Mouse (Mus musculus) forebrain, embryonic 12.5 days (tissue): ENCODE data around the gene Znrf2. TPM values are rescaled to one million over a fixed set of nuclear protein-coding genes. Genes with fewer than 3 reads are reported as not detected.

ENCODE experiments used
- ATAC-seq: fragments of 200-750 bp; cut with Nextera tagmentation; 2 replicates; pipeline ENCODE4 v1.8.0; 2017; ENCODE audit warnings: moderate TSS enrichment; ENCODE audit not compliant: low FRiP score
- H3K27ac ChIP-seq: fragments of 300-500 bp; sonication (generic); 2 replicates; pipeline ENCODE4 v1.5.1; 2016; ENCODE audit warnings: mild to moderate bottlenecking
- H3K27me3 ChIP-seq: fragments of 300-500 bp; sonication (generic); 2 replicates; pipeline ENCODE4 v1.6.1; 2016; ENCODE audit warnings: mild to moderate bottlenecking
- H3K36me3 ChIP-seq: fragments of 300-500 bp; sonication (generic); replicated peaks from 2 replicates; pipeline ENCODE4 v1.6.1; 2016; ENCODE audit warnings: mild to moderate bottlenecking
- H3K4me1 ChIP-seq: fragments of 300-500 bp; sonication (generic); 2 replicates; pipeline ENCODE4 v1.6.1; 2016
- H3K4me2 ChIP-seq: fragments of 300-500 bp; sonication (generic); 2 replicates; pipeline ENCODE4 v1.6.1; 2016; ENCODE audit warnings: mild to moderate bottlenecking, moderate library complexity
- H3K4me3 ChIP-seq: fragments of 300-500 bp; sonication (generic); replicated peaks from 2 replicates; pipeline ENCODE4 v1.5.1; 2016; ENCODE audit warnings: mild to moderate bottlenecking
- H3K9ac ChIP-seq: fragments of 300-500 bp; sonication (generic); 2 replicates; pipeline ENCODE4 v1.6.1; 2016; ENCODE audit warnings: mild to moderate bottlenecking
- H3K9me3 ChIP-seq: fragments of 300-500 bp; sonication (generic); 2 replicates; pipeline ENCODE4 v1.6.1; 2016
- WGBS: fragments of 180-500 bp; shearing (Covaris S2); methylation state at CpG from one replicate; pipeline ENCODE4 v1.1.7; 2016; 5-methylcytosine and 5-hydroxymethylcytosine counted together
- polyA plus RNA-seq: library from polyadenylated mRNA; unstranded; fragments of >200 nt; fragmentation: Nextera tagmentation; extraction: Ambion mirVana; gene quantifications from 2 replicates; pipeline ENCODE4 v1.2.1, GENCODE M21; 2016

The Znrf2 gene
- polyA plus RNA-seq, 1 experiment from 2014 or later = 5.6 TPM

GRCm38 (mm10) chr6:54932526-54932925 is 115.8 kb downstream of the Znrf2 start:
- Histone ChIP-seq H3K27ac (no peak overlapping the region), H3K9ac (no peak overlapping the region), H3K4me3 (no peak overlapping the region), H3K27me3 (no peaks in the 10 kb centered on the region), H3K9me3 (no peaks in the 10 kb centered on the region), H3K36me3 (no peaks in the 10 kb centered on the region), H3K4me1 (no peaks in the 10 kb centered on the region), H3K4me2 (no peak overlapping the region)
- ATAC-seq = no peak
- 91% methylated on average over 12 of the region's 12 CpGs for WGBS

- Histone ChIP-seq H3K4me3 (no peak overlapping the region), H3K36me3 (no peaks in the 10 kb centered on the region), H3K9me3 (no peaks in the 10 kb centered on the region), H3K4me2 (no peak overlapping the region), H3K9ac (no peak overlapping the region), H3K27me3 (no peaks in the 10 kb centered on the region), H3K4me1 (no peaks in the 10 kb centered on the region), H3K27ac (no peak overlapping the region)
- 80% methylated on average over 5 of the region's 5 CpGs for WGBS
- no peak for ATAC-seq
Measured at GRCm38 (mm10) chr6:54933216-54933615, 116.5 kb downstream of the Znrf2 start.

DNA sequence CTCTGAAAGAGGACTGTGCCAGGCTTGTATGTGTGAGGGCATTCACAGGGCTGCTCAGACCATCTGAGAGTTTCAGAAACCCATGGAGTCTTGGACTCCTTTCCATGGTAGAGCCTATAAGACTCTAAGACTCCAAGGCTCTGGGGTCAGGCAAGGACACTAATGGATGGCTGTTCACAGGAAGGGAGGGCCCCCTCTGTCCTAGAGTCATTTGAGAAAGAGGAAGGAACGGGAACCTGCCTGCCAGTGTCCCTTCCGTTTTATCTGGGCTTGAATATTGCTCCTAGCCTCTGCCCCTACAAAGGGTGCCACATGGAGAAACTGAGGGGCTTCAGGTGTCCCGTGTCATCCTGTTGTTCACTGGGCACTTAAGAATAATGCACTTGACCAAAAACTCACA is 117.2 kb downstream of the Znrf2 start:
- H3K4me2 ChIP-seq = no peak overlapping the region
- no peak overlapping the region for H3K27ac ChIP-seq
- no peaks in the 10 kb centered on the region for H3K4me1 ChIP-seq
- 79% methylated on average over 3 of the region's 3 CpGs for WGBS
- no peaks in the 10 kb centered on the region for H3K9me3 ChIP-seq
- no peak overlapping the region for H3K4me3 ChIP-seq
- no peak overlapping the region for H3K9ac ChIP-seq
- ATAC-seq = no peak
- no peaks in the 10 kb centered on the region for H3K27me3 ChIP-seq
- H3K36me3 ChIP-seq = no peaks in the 10 kb centered on the region

- Histone ChIP-seq H3K27me3 (no peaks in the 10 kb centered on the region), H3K27ac (no peak overlapping the region), H3K9me3 (no peaks in the 10 kb centered on the region), H3K9ac (no peak overlapping the region), H3K4me2 (no peak overlapping the region), H3K36me3 (no peaks in the 10 kb centered on the region), H3K4me1 (no peaks in the 10 kb centered on the region), H3K4me3 (no peak overlapping the region)
- no peak for ATAC-seq
- 94% methylated on average over 8 of the region's 8 CpGs for WGBS
Measured at GRCm38 (mm10) chr6:54934313-54934712, 117.6 kb downstream of the Znrf2 start.

- H3K4me2 ChIP-seq = no peak overlapping the region
- H3K4me1 ChIP-seq = no peaks in the 10 kb centered on the region
- 83% methylated on average over 5 of the region's 5 CpGs for WGBS
- no peak overlapping the region for H3K4me3 ChIP-seq
- ATAC-seq = no peak
- no peaks in the 10 kb centered on the region for H3K9me3 ChIP-seq
- H3K27ac ChIP-seq = no peak overlapping the region
- no peaks in the 10 kb centered on the region for H3K36me3 ChIP-seq
- H3K9ac ChIP-seq = no peak overlapping the region
- H3K27me3 ChIP-seq = no peaks in the 10 kb centered on the region
Measured at GRCm38 (mm10) chr6:54934930-54935329, 118.2 kb downstream of the Znrf2 start.

- Histone ChIP-seq H3K9ac (no peak overlapping the region), H3K4me2 (no peak overlapping the region), H3K36me3 (no peaks in the 10 kb centered on the region), H3K9me3 (no peaks in the 10 kb centered on the region), H3K4me3 (no peak overlapping the region), H3K4me1 (no peaks in the 10 kb centered on the region), H3K27me3 (no peaks in the 10 kb centered on the region), H3K27ac (no peak overlapping the region)
- ATAC-seq = no peak
- 86% methylated on average over 2 of the region's 2 CpGs for WGBS
Measured at GRCm38 (mm10) chr6:54936496-54936895, 119.8 kb downstream of the Znrf2 start.

GRCm38 (mm10) chr6:54939631-54940030 is 122.9 kb downstream of the Znrf2 start:
- no peaks in the 10 kb centered on the region for H3K36me3 ChIP-seq
- 80% methylated on average over 4 of the region's 4 CpGs for WGBS
- no peak overlapping the region for H3K4me3 ChIP-seq
- H3K9me3 ChIP-seq = no peaks in the 10 kb centered on the region
- no peak overlapping the region for H3K9ac ChIP-seq
- H3K27ac ChIP-seq = no peak overlapping the region
- no peak for ATAC-seq
- H3K27me3 ChIP-seq = peaks cover 24% of the 10 kb centered on the region
- no peaks in the 10 kb centered on the region for H3K4me1 ChIP-seq
- H3K4me2 ChIP-seq = no peak overlapping the region

DNA sequence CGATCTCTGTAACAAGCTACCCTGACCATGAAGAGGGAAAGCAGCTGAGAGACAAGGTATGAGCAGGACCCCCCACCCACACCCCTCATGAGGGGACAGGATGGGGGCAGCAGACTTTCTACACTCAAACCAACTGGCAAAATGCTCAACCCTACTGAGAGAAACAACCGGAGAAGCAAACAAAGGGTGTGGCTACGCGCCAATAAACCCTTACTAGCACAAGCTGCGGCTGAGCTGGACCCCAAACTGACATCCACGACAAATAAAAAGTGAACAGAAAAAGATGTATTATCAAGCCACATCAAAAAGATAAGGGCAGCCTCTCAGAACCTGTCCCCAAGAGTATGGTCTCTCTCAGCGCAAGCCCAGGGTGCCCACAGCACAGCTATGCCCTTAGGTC is 123.4 kb downstream of the Znrf2 start:
- no peaks in the 10 kb centered on the region for H3K36me3 ChIP-seq
- H3K9me3 ChIP-seq = no peaks in the 10 kb centered on the region
- no peak overlapping the region for H3K4me2 ChIP-seq
- no peaks in the 10 kb centered on the region for H3K4me1 ChIP-seq
- H3K27me3 ChIP-seq = peaks cover 29% of the 10 kb centered on the region
- no peak overlapping the region for H3K9ac ChIP-seq
- H3K27ac ChIP-seq = no peak overlapping the region
- WGBS = 85% methylated on average over 7 of the region's 7 CpGs
- no peak for ATAC-seq
- H3K4me3 ChIP-seq = no peak overlapping the region

GRCm38 (mm10) chr6:54941149-54941548 is 124.4 kb downstream of the Znrf2 start:
- peaks cover 30% of the 10 kb centered on the region for H3K27me3 ChIP-seq
- no peak overlapping the region for H3K4me3 ChIP-seq
- no peak for ATAC-seq
- H3K9me3 ChIP-seq = no peaks in the 10 kb centered on the region
- H3K9ac ChIP-seq = no peak overlapping the region
- H3K36me3 ChIP-seq = no peaks in the 10 kb centered on the region
- H3K27ac ChIP-seq = no peak overlapping the region
- no peaks in the 10 kb centered on the region for H3K4me1 ChIP-seq
- WGBS = 92% methylated on average over 6 of the region's 6 CpGs
- no peak overlapping the region for H3K4me2 ChIP-seq

Other genes with a start within 250 kb of the Znrf2 start
- gene Plekha8, start 221.8 kb upstream of the Znrf2 start, polyA plus RNA-seq = 20.1 and 21.2 TPM in 2 replicates
- 13.9 and 18.4 TPM in 2 replicates for gene Fkbp14, start 219.6 kb upstream of the Znrf2 start, polyA plus RNA-seq
- 37.5 and 38.6 TPM in 2 replicates for gene Mturn, start 135.3 kb upstream of the Znrf2 start, polyA plus RNA-seq
- 1.8 and 2.0 TPM in 2 replicates for gene Nod1, start 155.7 kb downstream of the Znrf2 start, polyA plus RNA-seq
- gene Ggct, start 176.0 kb downstream of the Znrf2 start, polyA plus RNA-seq = 9.3 and 9.4 TPM in 2 replicates
- gene Gars, start 221.1 kb downstream of the Znrf2 start, polyA plus RNA-seq = 203 and 207 TPM in 2 replicates